Mouse (Mus musculus) kidney, adult 8-10 months (tissue): ENCODE measurements around the gene Hist1h1e.
"Not testable (repeated sequence)": the region's sequence is repeated elsewhere in the genome, so short reads cannot be mapped to it uniquely, and the experiment has no call there.

Experiments
- DNase-seq, 2 experiments: peaks; one replicate each; pipeline ENCODE4 v3.0.0; 2022

Gene Hist1h1e

GRCm38 (mm10) chr13:23572218-23573033 is 49.9 kb downstream of the Hist1h1e start:
- no peak for DNase-seq

- DNase-seq, result not testable (repeated sequence)
Observed at GRCm38 (mm10) chr13:23571504-23572217, 50.7 kb downstream of the Hist1h1e start.

DNA sequence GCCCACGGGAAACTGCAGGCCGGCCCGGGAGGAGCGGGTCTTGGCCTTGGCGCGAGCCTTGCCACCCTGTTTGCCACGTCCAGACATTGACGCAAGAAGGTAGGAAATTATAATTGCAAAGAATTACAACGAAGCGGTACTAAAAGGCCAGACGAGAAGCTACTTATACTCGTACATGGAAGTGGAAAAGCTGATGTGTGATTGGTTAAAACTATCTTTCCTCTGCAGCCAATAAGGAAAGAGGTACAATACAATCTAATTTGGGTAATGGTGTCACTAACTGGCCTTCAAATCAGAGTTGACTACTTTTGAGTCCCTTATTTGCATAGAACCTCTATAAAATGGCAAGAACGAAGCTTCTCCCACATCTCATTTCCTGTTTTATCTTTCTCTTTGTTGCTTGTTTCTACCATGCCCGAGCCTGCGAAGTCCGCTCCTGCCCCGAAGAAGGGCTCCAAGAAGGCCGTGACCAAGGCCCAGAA is 51.3 kb downstream of the Hist1h1e start, which contains the start of the genes Hist1h2ae and Hist1h2bg:
Gene Hist1h2ae, minus strand, starts transcription at position 199 of the 482 bp plus-strand sequence.
Gene Hist1h2bg, plus strand, starts transcription at position 375 of the 482 bp plus-strand sequence.
- DNase-seq, result peak; percentile 26 to 75
